Mouse (Mus musculus): ENCODE measurements around the gene Calm2.

DNA sequence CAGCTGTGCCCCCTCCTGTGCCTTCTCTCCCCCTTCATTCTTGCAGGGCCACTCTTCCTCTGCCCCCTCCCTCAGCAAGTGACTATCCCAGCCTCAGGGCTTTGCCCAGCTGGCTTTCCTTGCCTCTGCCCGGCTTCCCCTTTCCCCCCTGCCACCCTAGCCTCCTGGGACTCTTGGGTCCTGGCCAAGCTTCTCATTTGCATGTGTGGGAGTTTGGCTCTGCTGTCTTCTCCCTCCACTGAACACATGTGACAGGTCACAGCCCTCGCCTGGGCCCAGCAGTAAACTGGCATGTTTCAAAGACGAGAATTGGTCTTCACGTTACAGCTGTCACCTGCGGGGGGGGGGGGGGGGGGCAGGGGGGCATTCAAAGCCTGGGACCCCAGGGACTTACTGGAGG, 59.7 kb downstream of the Calm2 start:
- TF ChIP-seq CTCF (IDR thresholded peaks at IDR 0.05; ENCODE audit: low read depth) (no peak), EP300 (IDR thresholded peaks at IDR 0.05; ENCODE audit: low read depth) (no peak)

Data from liver, postnatal 0 days (tissue).